Mouse (Mus musculus) ES-Bruce4 (cell line): ENCODE results near the gene Pnlip.

Experiments
- CTCF ChIP-seq: IDR thresholded peaks from one replicate; pipeline ENCODE4 v1.8.1; 2011; ENCODE audit warnings: low read depth, low read length
- POLR2A ChIP-seq: IDR thresholded peaks from one replicate; pipeline ENCODE4 v1.8.1; 2011; ENCODE audit warnings: low read length; ENCODE audit not compliant: insufficient read depth

DNA sequence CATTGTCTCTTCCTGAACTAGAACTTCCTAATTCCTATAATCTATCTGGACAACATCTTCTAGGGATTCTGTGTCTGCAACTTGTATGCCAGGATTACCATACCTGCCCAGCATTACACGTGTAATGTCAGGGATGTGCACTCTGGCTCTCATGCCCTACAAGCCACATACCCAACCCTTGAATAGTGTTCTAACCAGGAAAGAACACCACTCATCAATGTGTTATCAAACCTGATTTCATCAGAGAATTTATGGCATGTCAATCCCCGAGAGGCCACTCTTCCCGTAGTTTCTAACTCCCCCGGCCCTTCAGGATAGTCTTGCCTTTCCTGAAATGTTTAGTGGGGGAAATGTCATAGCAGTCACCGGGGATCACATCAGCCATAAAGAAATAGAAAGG lies 12.6 kb downstream of the Pnlip start:
- TF ChIP-seq POLR2A, result no peak
- TF ChIP-seq CTCF, result no peak
